Mouse (Mus musculus) kidney, adult 2 months (tissue): ENCODE measurements around the gene Spata9.

ENCODE experiments used
- CTCF ChIP-seq: fragments of 200-500 bp; conservative IDR thresholded peaks from 2 replicates; pipeline ENCODE4 v1.5.1; 2011; ENCODE audit warnings: low read depth, mild to moderate bottlenecking, control low read depth, low read length, moderate library complexity, mixed read lengths; ENCODE audit not compliant: insufficient read depth, insufficient read length
- POLR2A ChIP-seq: fragments of 200-500 bp; IDR thresholded peaks from one replicate; pipeline ENCODE4 v1.6.1; 2011; ENCODE audit warnings: low read depth, low read length, control low read depth

DNA sequence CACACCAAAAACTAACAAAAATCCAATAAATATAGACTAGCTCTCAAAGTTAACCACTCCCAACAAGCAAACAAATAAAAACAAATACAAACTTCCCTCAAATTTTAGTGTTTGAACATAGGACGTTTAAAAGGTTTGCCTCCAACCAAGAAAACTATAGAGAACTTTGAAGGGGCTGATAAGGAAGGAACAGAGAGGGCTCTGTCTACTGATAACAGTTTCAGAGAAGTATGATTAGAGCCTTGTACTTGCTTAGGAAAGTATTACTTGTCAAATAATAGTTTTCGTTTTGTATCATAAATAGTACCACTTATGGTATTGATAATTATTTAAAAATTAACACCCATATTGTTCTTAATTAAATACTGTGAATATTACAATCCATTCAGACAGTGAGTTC is 47.6 kb downstream of the Spata9 start:
- TF ChIP-seq CTCF, result no peak
- no peak for TF ChIP-seq POLR2A
